Mouse (Mus musculus) large intestine, adult 2 months (tissue): ENCODE results near the gene Olfr1191-ps1. TPM values are rescaled to one million over a fixed set of nuclear protein-coding genes. Genes with fewer than 3 reads are reported as not detected.
"Not testable (repeated sequence)": the region's sequence is repeated elsewhere in the genome, so short reads cannot be mapped to it uniquely, and the experiment has no call there.

ENCODE experiments used
- DNase-seq: peaks from one replicate; pipeline ENCODE4 v3.0.0-alpha.2; 2012; ENCODE audit warnings: low read depth, low spot score
- WGBS: fragments of 180-500 bp; shearing (Covaris S2); methylation state at CpG from one replicate; pipeline ENCODE4 v1.1.7; 2018; 5-methylcytosine and 5-hydroxymethylcytosine counted together
- polyA plus RNA-seq: library from polyadenylated mRNA; depleted of rRNA; stranded (reverse); fragments of >200 nt; gene quantifications from 2 replicates; pipeline ENCODE4 v1.2.3, GENCODE M21; 2012; rRNA removed

The Olfr1191-ps1 gene
- polyA plus RNA-seq = not detected in 2 replicates

- DNase-seq = not testable (repeated sequence)
- WGBS = 89% methylated on average over 1 of the region's 1 CpGs
Measured at GRCm38 (mm10) chr2:88640242-88640641, at the start of gene Olfr1191-ps1. Gene Olfr1191-ps1 (plus strand): TSS chr2:88640542.

- no peak for DNase-seq
- WGBS = 31% methylated on average over 1 of the region's 1 CpGs
Measured at GRCm38 (mm10) chr2:88648209-88648608, 7.9 kb downstream of the Olfr1191-ps1 start, which contains the start of gene Olfr1192-ps1. Gene Olfr1192-ps1 (plus strand): TSS chr2:88648509.

- DNase-seq = not testable (repeated sequence)
Measured at GRCm38 (mm10) chr2:88675328-88675727, 35.0 kb downstream of the Olfr1191-ps1 start, which contains the start of gene Olfr1193. Gene Olfr1193 (plus strand): TSS chr2:88675628.

- no peak for DNase-seq
Measured at GRCm38 (mm10) chr2:88689087-88689486, 48.7 kb downstream of the Olfr1191-ps1 start, which contains the start of gene Olfr1195. Gene Olfr1195 (minus strand): TSS chr2:88689187.

Other genes with a start within 250 kb of the Olfr1191-ps1 start
- not detected in 2 replicates for gene Olfr1179, start 234.1 kb upstream of the Olfr1191-ps1 start, polyA plus RNA-seq
- not detected in 2 replicates for gene Olfr1180, start 221.4 kb upstream of the Olfr1191-ps1 start, polyA plus RNA-seq
- not detected in 2 replicates for gene Olfr1181, start 214.4 kb upstream of the Olfr1191-ps1 start, polyA plus RNA-seq
- not detected in 2 replicates for gene Gm13757, start 191.4 kb upstream of the Olfr1191-ps1 start, polyA plus RNA-seq
- not detected in 2 replicates for gene Olfr1183, start 185.7 kb upstream of the Olfr1191-ps1 start, polyA plus RNA-seq
- gene Olfr1184, start 156.9 kb upstream of the Olfr1191-ps1 start, polyA plus RNA-seq = not detected in 2 replicates
- gene Olfr1185-ps1, start 147.2 kb upstream of the Olfr1191-ps1 start, polyA plus RNA-seq = not detected in 2 replicates
- not detected in 2 replicates for gene Olfr1186, start 122.0 kb upstream of the Olfr1191-ps1 start, polyA plus RNA-seq
- not detected in 2 replicates for gene Olfr1188, start 83.6 kb upstream of the Olfr1191-ps1 start, polyA plus RNA-seq
- gene Olfr1189, start 54.1 kb upstream of the Olfr1191-ps1 start, polyA plus RNA-seq = not detected in 2 replicates
- gene Olfr1192-ps1, start 8.0 kb downstream of the Olfr1191-ps1 start, polyA plus RNA-seq = not detected in 2 replicates
- not detected in 2 replicates for gene Olfr1193, start 35.1 kb downstream of the Olfr1191-ps1 start, polyA plus RNA-seq
- not detected in 2 replicates for gene Olfr1195, start 48.6 kb downstream of the Olfr1191-ps1 start, polyA plus RNA-seq
- gene Olfr1196, start 64.1 kb downstream of the Olfr1191-ps1 start, polyA plus RNA-seq = not detected in 2 replicates
- gene Olfr1197, start 91.8 kb downstream of the Olfr1191-ps1 start, polyA plus RNA-seq = not detected in 2 replicates
- not detected in 2 replicates for gene Olfr1198, start 110.8 kb downstream of the Olfr1191-ps1 start, polyA plus RNA-seq
- not detected in 2 replicates for gene Olfr1199, start 119.9 kb downstream of the Olfr1191-ps1 start, polyA plus RNA-seq
- gene Olfr1200, start 129.9 kb downstream of the Olfr1191-ps1 start, polyA plus RNA-seq = not detected in 2 replicates
- not detected in 2 replicates for gene Olfr1201, start 152.5 kb downstream of the Olfr1191-ps1 start, polyA plus RNA-seq
- not detected in 2 replicates for gene Olfr1202, start 174.0 kb downstream of the Olfr1191-ps1 start, polyA plus RNA-seq
- gene Olfr1205, start 189.2 kb downstream of the Olfr1191-ps1 start, polyA plus RNA-seq = not detected in 2 replicates
- not detected in 2 replicates for gene Olfr1204, start 208.8 kb downstream of the Olfr1191-ps1 start, polyA plus RNA-seq
- gene Olfr1206, start 222.7 kb downstream of the Olfr1191-ps1 start, polyA plus RNA-seq = not detected in 2 replicates